Mouse (Mus musculus) granulocyte monocyte progenitor cell, adult 5-6 weeks (primary cell): ENCODE data around the gene Klc1. TPM values are rescaled to one million over a fixed set of nuclear protein-coding genes. Genes with fewer than 3 reads are reported as not detected.
A peak's percentile ranks its signal among the peaks of the same experiment; 100 is the strongest.

Source experiments
- ATAC-seq: replicated peaks from 2 replicates; pipeline ENCODE4 v1.8.0; 2016; ENCODE audit warnings: mild to moderate bottlenecking, moderate TSS enrichment, inconsistent platforms; ENCODE audit not compliant: poor library complexity, severe bottlenecking
- total RNA-seq, 2 experiments: library from RNA; stranded (forward) in 1 of 2; stranded (reverse) in 1 of 2; fragments of 200-712, 200-1000 nt in 1 of 2; fragments of >200 nt in 1 of 2; fragmentation: Nextera tagmentation in 1 of 2; gene quantifications; 2 replicates each; pipeline ENCODE4 v1.2.3; 2014 to 2017

The Klc1 gene
- total RNA-seq, 2 experiments from 2014 or later, result 42.1 to 45.3 TPM

- no peak for ATAC-seq
Measured at GRCm38 (mm10) chr12:111812075-111812474, 53.4 kb downstream of the Klc1 start.

- ATAC-seq, result no peak
Measured at GRCm38 (mm10) chr12:111812611-111813010, 54.0 kb downstream of the Klc1 start.

- no peak for ATAC-seq
Measured at GRCm38 (mm10) chr12:111813111-111813765, 54.6 kb downstream of the Klc1 start.

- peak; percentile 81 for ATAC-seq
Measured at GRCm38 (mm10) chr12:111813766-111814617, 55.3 kb downstream of the Klc1 start, which contains the start of the genes Xrcc3 and Zfyve21. Xrcc3 (minus strand) TSS chr12:111813873. Zfyve21 (plus strand) TSS chr12:111814170.

- no peak for ATAC-seq
Measured at GRCm38 (mm10) chr12:111814769-111815762, 56.4 kb downstream of the Klc1 start.

GRCm38 (mm10) chr12:111816528-111816927, 57.9 kb downstream of the Klc1 start:
- ATAC-seq, result no peak

GRCm38 (mm10) chr12:111816967-111817366, 58.3 kb downstream of the Klc1 start:
- ATAC-seq, result no peak

GRCm38 (mm10) chr12:111817991-111818390, 59.3 kb downstream of the Klc1 start:
- no peak for ATAC-seq

GRCm38 (mm10) chr12:111819936-111820335, 61.3 kb downstream of the Klc1 start:
- ATAC-seq, result no peak

- peak; percentile 59 for ATAC-seq
Measured at GRCm38 (mm10) chr12:111820708-111821107, 62.1 kb downstream of the Klc1 start.

GRCm38 (mm10) chr12:111821931-111822330, 63.3 kb downstream of the Klc1 start:
- ATAC-seq, result no peak

- ATAC-seq, result no peak
Measured at GRCm38 (mm10) chr12:111827556-111827955, 68.9 kb downstream of the Klc1 start.

GRCm38 (mm10) chr12:111829447-111829846, 70.8 kb downstream of the Klc1 start:
- no peak for ATAC-seq

- no peak for ATAC-seq
Measured at GRCm38 (mm10) chr12:111829954-111830353, 71.3 kb downstream of the Klc1 start.

GRCm38 (mm10) chr12:111830375-111830774, 71.7 kb downstream of the Klc1 start:
- no peak; the same call in 1 of the 2 replicates for ATAC-seq

GRCm38 (mm10) chr12:111832643-111833042, 74.0 kb downstream of the Klc1 start:
- ATAC-seq, result no peak

- no peak for ATAC-seq
Measured at GRCm38 (mm10) chr12:111833457-111833856, 74.8 kb downstream of the Klc1 start.

GRCm38 (mm10) chr12:111842565-111843433, 84.2 kb downstream of the Klc1 start:
- peak; percentile 67 for ATAC-seq

GRCm38 (mm10) chr12:111843470-111843869, 84.8 kb downstream of the Klc1 start:
- peak; percentile 67 for ATAC-seq
